Mouse (Mus musculus): Measurements from ENCODE around the gene Chd5.

- TF ChIP-seq POLR2A (IDR thresholded peaks at IDR 0.05; ENCODE audit: borderline replicate concordance, control insufficient read depth, low read depth, low read length) (no peak), CTCF (IDR thresholded peaks at IDR 0.05; ENCODE audit: control insufficient read depth, insufficient read depth, low read length) (peak; percentile 42; the same call in 1 of the 2 replicates)
Measured at GRCm38 (mm10) chr4:152318517-152319234, 19.8 kb upstream of the Chd5 start, which contains the start of gene Rnf207.

Measured in bone marrow, adult 2 months (tissue).